Comparison of ENCODE assay signal across 8 mouse cellular contexts in genomic region chr11:45943891-45944642, GRCm38 (mm10). TPM values are rescaled to one million over a fixed set of nuclear protein-coding genes. Genes with fewer than 3 reads are reported as not detected.
DNase-seq lines count a peak whose midpoint lies in the region; ATAC-seq lines count a peak whose summit lies in the region.

No protein-coding gene starts in this region.

- peak overlapping the region; percentile 59 for H3K27ac ChIP-seq in forebrain, embryonic 13.5 days
- H3K27ac ChIP-seq in kidney, embryonic 16.5 days (ENCODE audit: low read length), result no peak overlapping the region
- peak overlapping the region; percentile 82 for H3K27ac ChIP-seq in midbrain, embryonic 13.5 days

- H3K27me3 ChIP-seq in forebrain, embryonic 13.5 days, result no peaks in the 10 kb centered on the region
- no peaks in the 10 kb centered on the region for H3K27me3 ChIP-seq in kidney, embryonic 16.5 days (ENCODE audit: insufficient read depth, low read length)
- no peaks in the 10 kb centered on the region for H3K27me3 ChIP-seq in midbrain, embryonic 13.5 days

- peak; percentile 58 for DNase-seq in gastrocnemius, postnatal 10 days
- no peak for DNase-seq in gastrocnemius, postnatal 25 days
- DNase-seq in CD4-positive, CD25-positive, alpha-beta regulatory T cell, adult 2 months (ENCODE audit: low read depth, low spot score), result peak; percentile 49
- DNase-seq in c-Kit-positive CD71-negative TER-119-negative erythroid progenitor cells, embryonic 14.5 days (ENCODE audit: low read depth), result peak; percentile 13
- DNase-seq in thymus, postnatal 10 days (ENCODE audit: low spot score in 2 of 2), result peak; percentile 13 to 34

- peak overlapping the region; percentile 87 for H3K4me2 ChIP-seq in forebrain, embryonic 13.5 days
- peak overlapping the region; percentile 94 for H3K4me2 ChIP-seq in kidney, embryonic 16.5 days (replicated peaks; ENCODE audit: low read depth, low read length)
- peak overlapping the region; percentile 82 for H3K4me2 ChIP-seq in midbrain, embryonic 13.5 days (replicated peaks)

- H3K9me3 ChIP-seq in forebrain, embryonic 13.5 days (replicated peaks), result no peaks in the 10 kb centered on the region
- H3K9me3 ChIP-seq in kidney, embryonic 16.5 days (ENCODE audit: low read length), result no peaks in the 10 kb centered on the region
- no peaks in the 10 kb centered on the region for H3K9me3 ChIP-seq in midbrain, embryonic 13.5 days

- WGBS in forebrain, embryonic 13.5 days, result under 1% methylated on average over 49 of the region's 49 CpGs
- under 1% methylated on average over 49 of the region's 49 CpGs for WGBS in kidney, embryonic 16.5 days
- WGBS in midbrain, embryonic 13.5 days, result under 1% methylated on average over 49 of the region's 49 CpGs

- peak; percentile 59 for ATAC-seq in forebrain, embryonic 13.5 days
- ATAC-seq in kidney, embryonic 16.5 days (ENCODE audit: low FRiP score, low TSS enrichment), result peak; percentile 75
- ATAC-seq in midbrain, embryonic 13.5 days, result peak; percentile 73

- H3K4me3 ChIP-seq in forebrain, embryonic 13.5 days, result peak overlapping the region; percentile 85
- peak overlapping the region; percentile 80 for H3K4me3 ChIP-seq in kidney, embryonic 16.5 days (ENCODE audit: low read length)
- H3K4me3 ChIP-seq in midbrain, embryonic 13.5 days (replicated peaks), result peak overlapping the region; percentile 90

- peak overlapping the region; percentile 88 for H3K9ac ChIP-seq in forebrain, embryonic 13.5 days
- peak overlapping the region; percentile 90 for H3K9ac ChIP-seq in kidney, embryonic 16.5 days (replicated peaks; ENCODE audit: low read length)
- H3K9ac ChIP-seq in midbrain, embryonic 13.5 days (replicated peaks), result peak overlapping the region; percentile 89

- peaks cover 16% of the 10 kb centered on the region for H3K4me1 ChIP-seq in forebrain, embryonic 13.5 days
- peaks cover 8% of the 10 kb centered on the region for H3K4me1 ChIP-seq in kidney, embryonic 16.5 days (ENCODE audit: insufficient read depth, low read length)
- H3K4me1 ChIP-seq in midbrain, embryonic 13.5 days (replicated peaks), result peaks cover 29% of the 10 kb centered on the region

- H3K36me3 ChIP-seq in forebrain, embryonic 13.5 days (ENCODE audit: poor library complexity, severe bottlenecking), result peaks cover 9% of the 10 kb centered on the region; the same call in 1 of the 2 replicates
- peaks cover 7% of the 10 kb centered on the region; the same call in 1 of the 2 replicates for H3K36me3 ChIP-seq in kidney, embryonic 16.5 days (ENCODE audit: insufficient read depth, low read length)
- peaks cover 11% of the 10 kb centered on the region for H3K36me3 ChIP-seq in midbrain, embryonic 13.5 days

RNA-seq across cellular contexts. Expression of gene Lsm11, which starts 0.7 kb away (rescaled TPM):
- 1 to 10 TPM; 3.7 to 4.1 TPM for total RNA-seq in gastrocnemius, postnatal 10 days (2021)
- 1 to 10 TPM; 1.9 to 2.6 TPM for total RNA-seq in gastrocnemius, postnatal 25 days (2021)
- 8.7 and 8.8 TPM in 2 replicates for polyA plus RNA-seq in forebrain, embryonic 13.5 days (2015; fragmentation: Nextera tagmentation; extraction: Ambion mirVana)
- polyA plus RNA-seq in kidney, embryonic 16.5 days (2015; fragmentation: Nextera tagmentation; extraction: Ambion mirVana), result 3.9 and 4.3 TPM in 2 replicates
- polyA plus RNA-seq in midbrain, embryonic 13.5 days (2015; fragmentation: Nextera tagmentation; extraction: Ambion mirVana), result 15.7 and 16.9 TPM in 2 replicates

RNA-seq across cellular contexts. Expression of gene Thg1l, which starts 11.2 kb away (rescaled TPM):
- total RNA-seq in gastrocnemius, postnatal 10 days (2021), result 10 to 100 TPM in 1 of 2 experiments, 1 to 10 TPM in 1; 6.2 to 11.3 TPM
- 1 to 10 TPM; 4.8 to 5.4 TPM for total RNA-seq in gastrocnemius, postnatal 25 days (2021)
- 10.5 and 11.6 TPM in 2 replicates for polyA plus RNA-seq in forebrain, embryonic 13.5 days (2015; fragmentation: Nextera tagmentation; extraction: Ambion mirVana)
- polyA plus RNA-seq in kidney, embryonic 16.5 days (2015; fragmentation: Nextera tagmentation; extraction: Ambion mirVana), result 14.2 and 16.2 TPM in 2 replicates
- 12.3 and 13.8 TPM in 2 replicates for polyA plus RNA-seq in midbrain, embryonic 13.5 days (2015; fragmentation: Nextera tagmentation; extraction: Ambion mirVana)

RNA-seq across cellular contexts. Expression of gene Sox30, which starts 36.0 kb away (rescaled TPM):
- total RNA-seq in gastrocnemius, postnatal 10 days (2021), result under 1 TPM in 1 of 2 experiments, not detected in 1; 0.07 TPM
- not detected for total RNA-seq in gastrocnemius, postnatal 25 days (2021)
- polyA plus RNA-seq in forebrain, embryonic 13.5 days (2015; fragmentation: Nextera tagmentation; extraction: Ambion mirVana), result not detected in 2 replicates
- 0.13 and 0.16 TPM in 2 replicates for polyA plus RNA-seq in kidney, embryonic 16.5 days (2015; fragmentation: Nextera tagmentation; extraction: Ambion mirVana)
- polyA plus RNA-seq in midbrain, embryonic 13.5 days (2015; fragmentation: Nextera tagmentation; extraction: Ambion mirVana), result 0.05 TPM in 1 of 2 replicates, not detected in the other
